Mouse (Mus musculus): Measurements from ENCODE around the gene H2afx. TPM values are rescaled to one million over a fixed set of nuclear protein-coding genes. Genes with fewer than 3 reads are reported as not detected.
A peak's percentile ranks its signal among the peaks of the same experiment; 100 is the strongest.

The H2afx gene
- polyA plus RNA-seq, 1 experiment from 2014 or later = 226 TPM

- peak; percentile 78 for ATAC-seq (ENCODE audit: insufficient read depth)
- peaks cover 51% of the 10 kb centered on the region for H3K4me1 ChIP-seq (replicated peaks)
- H3K27ac ChIP-seq (replicated peaks) = peak overlapping the region; percentile 100
- 17% methylated on average over 3 of the region's 3 CpGs for WGBS (ENCODE audit: insufficient replicate concordance)
- peak overlapping the region; percentile 96 for H3K9ac ChIP-seq
- peak overlapping the region; percentile 82 for H3K4me2 ChIP-seq
- no peaks in the 10 kb centered on the region for H3K27me3 ChIP-seq
- no peaks in the 10 kb centered on the region for H3K9me3 ChIP-seq (replicated peaks)
- H3K4me3 ChIP-seq (replicated peaks) = peak overlapping the region; percentile 81
- H3K36me3 ChIP-seq (replicated peaks) = peaks cover 62% of the 10 kb centered on the region
Measured at GRCm38 (mm10) chr9:44342173-44342572, 7.7 kb downstream of the H2afx start.

DNA sequence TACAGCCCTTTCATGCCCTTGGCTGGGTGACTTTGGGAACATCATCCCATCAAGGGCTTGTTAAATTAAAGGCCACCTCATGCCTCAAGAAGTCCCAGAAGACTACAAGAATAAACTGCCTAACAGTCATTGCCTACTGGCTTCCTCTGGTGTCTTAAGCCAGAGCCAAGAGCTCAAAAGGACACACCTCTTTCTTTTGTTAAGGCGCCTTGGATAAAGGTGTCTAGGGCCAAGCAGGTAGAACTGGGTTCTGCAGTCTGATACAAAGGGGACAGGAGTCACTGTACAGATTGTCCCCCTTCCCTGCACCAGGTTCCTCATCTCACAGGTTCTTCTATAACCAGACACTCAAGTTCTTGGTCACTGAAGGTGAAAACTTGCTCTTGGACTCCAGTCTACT is 8.1 kb downstream of the H2afx start:
- peak; percentile 7 for ATAC-seq (ENCODE audit: insufficient read depth)
- no peaks in the 10 kb centered on the region for H3K9me3 ChIP-seq (replicated peaks)
- no peaks in the 10 kb centered on the region for H3K27me3 ChIP-seq
- H3K4me2 ChIP-seq = peak overlapping the region; percentile 82
- H3K27ac ChIP-seq (replicated peaks) = peak overlapping the region; percentile 100
- peak overlapping the region; percentile 96 for H3K9ac ChIP-seq
- peak overlapping the region; percentile 81 for H3K4me3 ChIP-seq (replicated peaks)
- 27% methylated on average over 1 of the region's 1 CpGs for WGBS (ENCODE audit: insufficient replicate concordance)
- H3K4me1 ChIP-seq (replicated peaks) = peaks cover 49% of the 10 kb centered on the region
- H3K36me3 ChIP-seq (replicated peaks) = peaks cover 62% of the 10 kb centered on the region

- Histone ChIP-seq H3K4me1 (replicated peaks) (peaks cover 43% of the 10 kb centered on the region), H3K4me3 (replicated peaks) (peak overlapping the region; percentile 81), H3K36me3 (replicated peaks) (peaks cover 62% of the 10 kb centered on the region), H3K9me3 (replicated peaks) (no peaks in the 10 kb centered on the region), H3K27ac (replicated peaks) (peak overlapping the region; percentile 100), H3K27me3 (no peaks in the 10 kb centered on the region), H3K4me2 (peak overlapping the region; percentile 82), H3K9ac (peak overlapping the region; percentile 96)
- WGBS (ENCODE audit: insufficient replicate concordance) = 1% methylated on average over 6 of the region's 6 CpGs
- peak; percentile 78 for ATAC-seq (ENCODE audit: insufficient read depth)
Measured at GRCm38 (mm10) chr9:44343290-44343689, 8.8 kb downstream of the H2afx start.

DNA sequence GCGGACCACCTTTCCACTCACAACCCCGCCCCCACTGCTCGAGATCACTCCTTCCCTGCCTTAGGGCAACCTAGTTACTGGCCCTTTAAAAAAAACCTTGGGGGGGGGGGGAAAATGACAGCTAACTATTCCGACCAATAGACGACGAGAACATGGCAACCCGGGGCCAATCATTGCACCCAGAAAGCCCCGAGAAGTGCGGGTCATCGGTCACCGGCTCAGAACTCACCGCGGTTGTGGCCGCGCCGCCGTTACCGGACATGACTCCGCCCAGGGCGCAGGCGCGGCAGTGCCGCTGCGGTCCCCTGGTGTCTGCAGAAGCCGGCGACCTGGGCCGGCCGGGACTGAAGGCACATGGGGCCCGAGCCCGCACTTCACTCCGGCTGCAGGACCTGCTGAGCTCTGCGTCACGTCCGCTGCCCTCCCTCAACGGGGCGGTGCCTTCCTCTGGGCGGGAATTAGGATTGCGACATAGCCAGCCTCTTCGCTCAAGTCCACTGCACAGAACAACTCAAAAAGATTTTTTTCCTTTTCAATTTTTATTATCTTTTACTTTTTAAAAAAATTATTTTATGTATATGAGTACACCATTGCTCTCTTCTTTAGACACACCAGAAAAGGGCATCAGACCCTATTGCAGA is 9.4 kb downstream of the H2afx start, which contains the start of gene Hmbs:
TSS of gene Hmbs (minus strand) at position 448 of the 641 bp plus-strand sequence.
- peaks cover 62% of the 10 kb centered on the region for H3K36me3 ChIP-seq (replicated peaks)
- peaks cover 39% of the 10 kb centered on the region for H3K4me1 ChIP-seq (replicated peaks)
- H3K27ac ChIP-seq (replicated peaks) = peak within 1 kb of the TSS; percentile 100
- peak within 1 kb of the TSS; percentile 82 for H3K4me2 ChIP-seq
- peak within 1 kb of the TSS; percentile 81 for H3K4me3 ChIP-seq (replicated peaks)
- peak within 1 kb of the TSS; percentile 96 for H3K9ac ChIP-seq
- under 1% methylated on average over 39 of the region's 39 CpGs for WGBS (ENCODE audit: insufficient replicate concordance)
- H3K27me3 ChIP-seq = no peaks in the 10 kb centered on the region
- peak; percentile 82 for ATAC-seq (ENCODE audit: insufficient read depth)
- H3K9me3 ChIP-seq (replicated peaks) = no peaks in the 10 kb centered on the region

- Histone ChIP-seq H3K4me1 (replicated peaks) (peaks cover 30% of the 10 kb centered on the region), H3K27me3 (no peaks in the 10 kb centered on the region), H3K4me2 (no peak overlapping the region), H3K27ac (replicated peaks) (peak overlapping the region; percentile 100), H3K9ac (no peak overlapping the region), H3K4me3 (replicated peaks) (no peak overlapping the region), H3K36me3 (replicated peaks) (peaks cover 58% of the 10 kb centered on the region), H3K9me3 (replicated peaks) (no peaks in the 10 kb centered on the region)
- ATAC-seq (ENCODE audit: insufficient read depth) = no peak
- 75% methylated on average over 6 of the region's 6 CpGs for WGBS (ENCODE audit: insufficient replicate concordance)
Measured at GRCm38 (mm10) chr9:44345570-44346433, 11.3 kb downstream of the H2afx start.

GRCm38 (mm10) chr9:44347166-44347565 is 12.7 kb downstream of the H2afx start:
- H3K4me1 ChIP-seq (replicated peaks) = peaks cover 31% of the 10 kb centered on the region
- WGBS (ENCODE audit: insufficient replicate concordance) = 81% methylated on average over 9 of the region's 9 CpGs
- no peak overlapping the region for H3K4me2 ChIP-seq
- H3K27ac ChIP-seq (replicated peaks) = no peak overlapping the region
- no peak overlapping the region for H3K4me3 ChIP-seq (replicated peaks)
- ATAC-seq (ENCODE audit: insufficient read depth) = no peak
- peaks cover 61% of the 10 kb centered on the region for H3K36me3 ChIP-seq (replicated peaks)
- H3K9ac ChIP-seq = no peak overlapping the region
- H3K9me3 ChIP-seq (replicated peaks) = no peaks in the 10 kb centered on the region
- H3K27me3 ChIP-seq = no peaks in the 10 kb centered on the region

- no peaks in the 10 kb centered on the region for H3K9me3 ChIP-seq (replicated peaks)
- H3K27ac ChIP-seq (replicated peaks) = no peak overlapping the region
- H3K36me3 ChIP-seq (replicated peaks) = peaks cover 65% of the 10 kb centered on the region
- 79% methylated on average over 4 of the region's 4 CpGs for WGBS (ENCODE audit: insufficient replicate concordance)
- no peak for ATAC-seq (ENCODE audit: insufficient read depth)
- H3K4me2 ChIP-seq = no peak overlapping the region
- no peak overlapping the region for H3K9ac ChIP-seq
- no peak overlapping the region for H3K4me3 ChIP-seq (replicated peaks)
- no peaks in the 10 kb centered on the region for H3K27me3 ChIP-seq
- H3K4me1 ChIP-seq (replicated peaks) = peaks cover 31% of the 10 kb centered on the region
Measured at GRCm38 (mm10) chr9:44347621-44348020, 13.1 kb downstream of the H2afx start.

DNA sequence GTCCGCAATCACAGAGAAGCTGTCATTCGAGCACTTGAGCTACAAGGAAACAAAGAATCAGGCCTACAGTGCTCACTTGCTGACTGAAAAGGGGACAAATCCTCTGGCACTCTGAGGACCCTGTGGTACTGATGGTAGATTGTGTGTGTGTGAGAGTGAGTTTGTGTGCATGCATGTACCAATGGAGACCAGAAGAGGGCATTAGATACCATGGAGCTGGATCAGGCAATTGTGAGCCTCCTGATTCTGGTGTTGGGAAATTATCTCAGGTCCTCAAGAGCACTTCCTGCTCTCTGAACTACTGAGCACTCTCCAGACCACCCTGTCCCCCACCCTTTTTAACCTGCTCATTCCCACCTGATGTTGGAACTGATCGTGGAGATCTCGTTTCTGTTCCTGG is 14.1 kb downstream of the H2afx start:
- 88% methylated on average over 4 of the region's 4 CpGs for WGBS (ENCODE audit: insufficient replicate concordance)
- Histone ChIP-seq H3K27ac (replicated peaks) (no peak overlapping the region), H3K4me3 (replicated peaks) (no peak overlapping the region), H3K36me3 (replicated peaks) (peaks cover 75% of the 10 kb centered on the region), H3K4me1 (replicated peaks) (peaks cover 27% of the 10 kb centered on the region), H3K27me3 (no peaks in the 10 kb centered on the region), H3K4me2 (no peak overlapping the region), H3K9me3 (replicated peaks) (no peaks in the 10 kb centered on the region), H3K9ac (no peak overlapping the region)
- no peak for ATAC-seq (ENCODE audit: insufficient read depth)

GRCm38 (mm10) chr9:44351396-44351795 is 16.9 kb downstream of the H2afx start:
- no peak for ATAC-seq (ENCODE audit: insufficient read depth)
- Histone ChIP-seq H3K9me3 (replicated peaks) (no peaks in the 10 kb centered on the region), H3K27ac (replicated peaks) (no peak overlapping the region), H3K27me3 (no peaks in the 10 kb centered on the region), H3K4me1 (replicated peaks) (peaks cover 11% of the 10 kb centered on the region), H3K36me3 (replicated peaks) (peaks cover 97% of the 10 kb centered on the region), H3K4me3 (replicated peaks) (no peak overlapping the region), H3K4me2 (no peak overlapping the region), H3K9ac (no peak overlapping the region)
- 84% methylated on average over 4 of the region's 4 CpGs for WGBS (ENCODE audit: insufficient replicate concordance)

DNA sequence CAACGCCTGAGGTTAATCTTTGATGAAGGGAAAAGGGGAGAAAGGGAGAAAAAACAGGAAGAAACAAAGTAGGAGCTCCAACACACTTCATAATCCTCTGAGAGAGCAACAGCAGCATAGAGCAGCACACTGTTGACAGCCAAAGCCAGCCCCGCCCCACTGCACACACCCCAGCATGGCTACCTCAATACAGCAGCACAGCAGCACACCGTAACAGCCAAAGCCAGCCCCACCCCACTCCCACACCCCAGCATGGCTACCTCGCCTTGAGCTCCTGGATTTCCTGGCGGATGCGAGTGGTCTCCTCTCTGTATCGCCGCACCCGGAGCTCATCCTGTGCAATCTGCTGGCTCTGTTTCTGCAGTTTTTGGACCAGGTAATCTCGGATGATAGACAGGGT is 17.8 kb downstream of the H2afx start:
- WGBS (ENCODE audit: insufficient replicate concordance) = 83% methylated on average over 10 of the region's 10 CpGs
- H3K4me3 ChIP-seq (replicated peaks) = no peak overlapping the region
- peaks cover 9% of the 10 kb centered on the region for H3K4me1 ChIP-seq (replicated peaks)
- peak; percentile 55 for ATAC-seq (ENCODE audit: insufficient read depth)
- no peak overlapping the region for H3K9ac ChIP-seq
- peaks cover 94% of the 10 kb centered on the region for H3K36me3 ChIP-seq (replicated peaks)
- H3K4me2 ChIP-seq = no peak overlapping the region
- H3K27ac ChIP-seq (replicated peaks) = 0 out of 2 replicates have a peak overlapping the region, but pooled peaks have one; percentile 10
- H3K9me3 ChIP-seq (replicated peaks) = no peaks in the 10 kb centered on the region
- H3K27me3 ChIP-seq = no peaks in the 10 kb centered on the region

DNA sequence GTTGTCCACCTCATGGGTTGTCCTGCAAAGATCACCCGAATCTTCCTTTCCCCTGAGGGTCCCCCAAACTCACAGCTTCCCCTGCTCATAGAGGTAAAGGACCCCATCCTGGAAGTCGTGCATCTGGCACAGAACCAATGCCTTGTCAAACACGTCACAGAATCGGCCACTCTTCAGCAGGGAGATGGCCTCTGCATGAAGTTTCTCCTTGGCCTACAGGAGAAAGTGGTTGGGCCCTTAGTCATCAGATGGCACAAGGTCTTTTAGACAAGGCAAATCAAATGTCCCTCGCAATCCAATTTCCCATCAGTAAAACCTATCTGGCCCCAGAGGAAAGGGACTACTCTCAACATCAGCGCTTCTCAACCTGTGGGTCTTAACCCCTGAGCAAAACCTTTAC is 18.6 kb downstream of the H2afx start:
- WGBS (ENCODE audit: insufficient replicate concordance) = 84% methylated on average over 6 of the region's 6 CpGs

More for the DNA sequence above, 18.6 kb downstream of the H2afx start:
- no peak for ATAC-seq (ENCODE audit: insufficient read depth)
- Histone ChIP-seq H3K27me3 (no peaks in the 10 kb centered on the region), H3K36me3 (replicated peaks) (peaks cover 94% of the 10 kb centered on the region), H3K9ac (no peak overlapping the region), H3K9me3 (replicated peaks) (no peaks in the 10 kb centered on the region), H3K4me2 (no peak overlapping the region), H3K4me3 (replicated peaks) (no peak overlapping the region), H3K4me1 (replicated peaks) (peaks cover 7% of the 10 kb centered on the region), H3K27ac (replicated peaks) (no peak overlapping the region)

All from liver, embryonic 15.5 days (tissue).